Mouse (Mus musculus) CD4-positive, CD25-positive, alpha-beta regulatory T cell, adult 2 months (primary cell): ENCODE measurements at regions not wholly inside any gene's neighbourhood (a gene's known extent, or its start where the extent isn't known, plus 50 kb on each side); places are given as distances from the start of the nearest gene placed in this dataset.

Experiments used
- DNase-seq: peaks from one replicate; pipeline ENCODE4 v3.0.0-alpha.2; 2012; ENCODE audit warnings: low read depth, low spot score

GRCm38 (mm10) chr2:174892658-174893057 is 117.4 kb upstream of the Gm14444 start:
- DNase-seq, result no peak

- DNase-seq, result no peak
Observed at GRCm38 (mm10) chr2:174897424-174897823, 112.6 kb upstream of the Gm14444 start.

GRCm38 (mm10) chr2:174899940-174900670 is 109.9 kb upstream of the Gm14444 start:
- DNase-seq, result no peak

- peak; percentile 48 for DNase-seq
Observed at GRCm38 (mm10) chr2:174900671-174900991, 109.4 kb upstream of the Gm14444 start.

GRCm38 (mm10) chr2:174901801-174902200 is 108.2 kb upstream of the Gm14444 start:
- DNase-seq, result no peak

- DNase-seq, result no peak
Observed at GRCm38 (mm10) chr2:174903627-174904026, 106.4 kb upstream of the Gm14444 start.

- peak; percentile 59 for DNase-seq
Observed at GRCm38 (mm10) chr2:174905865-174906639, 104.0 kb upstream of the Gm14444 start.

GRCm38 (mm10) chr2:174917146-174917905 is 92.7 kb upstream of the Gm14444 start:
- no peak for DNase-seq

GRCm38 (mm10) chr2:174917975-174918374 is 92.1 kb upstream of the Gm14444 start:
- no peak for DNase-seq

GRCm38 (mm10) chr2:174922208-174922607 is 87.8 kb upstream of the Gm14444 start:
- DNase-seq, result no peak

GRCm38 (mm10) chr2:174929718-174930117 is 80.3 kb upstream of the Gm14444 start:
- DNase-seq, result peak; percentile 36

GRCm38 (mm10) chr2:174932137-174933012 is 77.7 kb upstream of the Gm14444 start:
- DNase-seq, result peak; percentile 83

- DNase-seq, result no peak
Observed at GRCm38 (mm10) chr2:174933013-174933353, 77.1 kb upstream of the Gm14444 start.

- peak; percentile 45 for DNase-seq
Observed at GRCm38 (mm10) chr2:174936665-174937064, 73.4 kb upstream of the Gm14444 start.

- no peak for DNase-seq
Observed at GRCm38 (mm10) chr2:174937930-174938329, 72.1 kb upstream of the Gm14444 start.

- DNase-seq, result no peak
Observed at GRCm38 (mm10) chr2:174942221-174942620, 67.8 kb upstream of the Gm14444 start.

- no peak for DNase-seq
Observed at GRCm38 (mm10) chr2:174948106-174948505, 61.9 kb upstream of the Gm14444 start.
